Mouse (Mus musculus): ENCODE measurements around the gene Olfr1507. TPM values are rescaled to one million over a fixed set of nuclear protein-coding genes. Genes with fewer than 3 reads are reported as not detected.

Gene Olfr1507
- under 1 TPM in 1 of 2 experiments, not detected in 1; 0.81 TPM for polyA plus RNA-seq (2017; shearing (Covaris generic))

DNA sequence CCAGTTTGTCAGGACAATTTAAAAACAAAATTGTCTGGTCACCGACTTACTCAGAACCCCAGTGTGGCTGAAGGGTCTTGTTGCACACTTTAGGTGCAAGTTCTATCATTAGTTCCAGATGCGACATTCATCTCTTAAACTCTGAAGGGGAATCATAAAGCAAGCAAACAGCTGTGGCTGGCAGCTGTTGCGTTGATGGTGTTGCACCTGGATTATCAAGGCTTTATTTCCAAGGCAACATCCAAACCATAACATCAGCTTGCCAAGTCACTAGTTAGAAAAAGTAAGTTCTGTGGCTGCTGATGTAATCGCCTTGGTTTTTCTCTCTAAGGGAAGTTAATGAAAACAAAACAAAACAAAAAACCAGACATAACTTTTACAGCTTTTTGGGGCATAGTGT is at the start of gene Olfr1507:
Gene Olfr1507 (minus strand): TSS at position 234 of the 400 bp plus-strand sequence.
- ATAC-seq: no peak

DNA sequence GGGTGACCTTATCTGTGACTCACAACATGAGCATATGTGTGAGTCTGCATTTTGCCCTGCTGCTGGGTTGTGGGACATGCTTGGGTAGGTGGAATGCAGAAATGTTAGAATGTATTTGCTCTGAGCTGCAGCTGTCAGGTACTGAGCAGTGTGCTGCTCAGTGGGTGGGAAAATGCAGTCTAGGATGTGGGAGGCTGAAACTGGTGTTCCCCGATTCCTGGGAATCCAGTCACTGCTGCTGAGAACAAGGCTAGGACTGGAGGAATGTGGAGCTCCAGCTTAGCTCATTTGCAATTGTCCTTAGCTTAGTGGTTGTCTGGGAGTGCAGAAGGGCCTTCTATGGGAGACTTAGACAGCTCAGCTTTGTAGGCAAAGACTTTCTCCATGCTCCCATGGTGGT is 37.8 kb upstream of the Olfr1507 start:
- ATAC-seq: no peak

DNA sequence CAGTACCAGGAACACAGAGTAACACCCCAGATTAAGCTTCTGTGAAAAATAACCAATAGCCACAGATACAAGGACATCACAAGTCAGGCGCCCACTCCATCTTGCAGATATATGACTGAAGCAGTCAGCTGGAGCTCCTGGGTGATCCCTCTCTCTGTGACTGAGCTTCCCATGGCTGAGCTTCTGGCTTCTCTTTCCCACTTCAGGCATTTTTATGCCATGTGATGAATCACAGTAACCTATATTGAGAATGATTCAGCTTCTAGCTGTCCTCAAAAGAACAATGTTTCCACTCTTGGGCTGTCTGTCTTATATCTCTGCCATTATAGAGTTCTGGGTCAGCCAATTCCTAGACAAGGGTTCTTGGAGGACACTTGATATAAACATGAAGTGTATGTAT is 29.4 kb upstream of the Olfr1507 start:
- no peak for ATAC-seq

DNA sequence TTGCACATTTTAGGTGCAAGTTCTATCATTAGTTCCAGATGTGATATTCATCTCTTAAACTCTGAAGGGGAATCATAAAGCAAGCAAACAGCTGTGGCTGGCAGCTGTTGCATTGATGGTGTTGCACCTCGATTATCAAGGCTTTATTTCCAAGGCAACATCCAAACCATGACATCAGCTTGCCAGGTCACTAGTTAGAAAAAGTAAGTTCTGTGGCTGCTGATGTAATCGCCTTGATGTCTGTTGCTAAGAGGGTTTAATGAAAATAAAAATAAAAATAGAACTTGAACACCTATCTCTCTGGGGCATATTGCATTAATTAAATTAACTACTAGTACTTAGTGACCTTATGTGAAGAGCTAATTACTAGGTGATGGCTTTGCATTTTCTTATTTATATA is 28.2 kb downstream of the Olfr1507 start, which contains the start of gene Olfr1508:
Gene Olfr1508 (minus strand): TSS at position 101 of the 400 bp plus-strand sequence.
- ATAC-seq: no peak

DNA sequence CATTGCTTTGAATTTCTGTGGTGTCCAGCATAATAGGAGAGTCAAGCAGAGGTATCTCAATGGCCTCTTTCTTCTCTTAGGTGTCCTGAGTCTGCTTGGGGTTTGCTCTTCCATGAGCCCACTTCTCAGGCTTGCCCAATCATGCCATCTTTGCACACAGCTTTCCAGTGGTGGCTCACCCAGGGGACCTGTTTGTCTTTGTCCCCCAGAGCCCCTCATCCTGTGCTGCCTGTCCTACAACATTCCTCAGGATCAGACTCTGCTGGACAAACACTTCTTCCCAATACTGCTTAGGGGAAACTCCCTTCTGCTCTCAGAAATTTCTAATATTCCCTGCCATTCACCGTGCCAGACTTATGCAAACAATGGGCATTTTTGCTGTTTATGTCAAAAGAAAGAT is 29.8 kb downstream of the Olfr1507 start:
- no peak for ATAC-seq

DNA sequence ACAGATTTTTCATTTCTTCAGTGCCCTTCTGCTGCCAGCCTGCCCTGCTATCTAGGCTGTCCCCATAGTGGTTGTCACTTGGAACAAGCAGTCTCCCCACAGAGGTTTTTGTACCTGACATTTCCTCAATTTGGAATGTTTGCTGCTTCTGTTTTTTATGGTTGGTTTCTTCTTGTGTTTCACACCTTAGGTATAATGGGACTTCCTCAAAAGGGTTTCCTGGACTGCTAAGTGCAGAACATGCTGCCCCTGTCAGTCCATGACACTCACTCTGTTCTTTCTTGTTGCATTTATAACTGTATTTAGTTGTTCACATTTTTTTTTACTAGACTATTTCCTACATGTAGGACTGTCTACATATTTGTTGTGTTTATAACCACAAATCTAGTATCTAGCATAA is 33.6 kb downstream of the Olfr1507 start:
- ATAC-seq: no peak

DNA sequence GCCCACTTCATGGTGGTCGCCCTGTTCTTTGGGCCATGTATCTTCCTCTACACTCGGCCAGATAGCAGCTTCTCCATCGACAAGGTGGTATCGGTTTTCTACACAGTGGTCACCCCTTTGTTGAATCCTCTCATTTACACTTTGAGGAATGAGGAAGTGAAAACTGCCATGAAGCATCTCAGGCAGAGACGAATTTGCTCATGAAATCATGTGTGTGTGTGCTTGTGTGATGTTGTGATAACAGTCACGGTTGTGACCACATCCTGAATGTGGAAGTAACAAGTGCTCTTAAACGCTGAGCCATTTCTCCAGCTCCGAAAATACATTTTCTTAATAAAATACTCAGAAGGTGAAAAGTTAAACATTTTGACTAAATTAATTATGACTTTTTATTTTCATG is 44.4 kb downstream of the Olfr1507 start:
- ATAC-seq: no peak

DNA sequence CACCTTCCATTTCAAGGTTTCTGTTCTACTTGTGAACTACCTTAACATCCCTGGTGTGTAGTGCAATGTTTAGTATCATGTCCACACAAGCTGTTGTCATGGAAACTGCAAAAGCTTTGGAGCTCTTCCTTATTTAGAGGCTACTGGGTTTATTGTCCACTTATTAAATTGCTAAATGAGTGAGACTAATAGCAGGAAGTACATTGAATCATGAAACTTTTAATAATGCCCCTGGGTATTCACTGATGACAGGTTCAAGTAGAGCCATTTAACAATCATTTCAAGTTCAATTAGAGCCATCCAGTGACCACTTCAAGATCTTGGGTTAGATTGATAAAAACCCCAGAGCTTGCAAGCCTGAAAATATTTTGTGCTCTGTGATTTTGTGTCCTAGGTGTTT is 52.9 kb downstream of the Olfr1507 start, which contains the start of gene Olfr1509:
Gene Olfr1509 (plus strand): TSS at position 301 of the 400 bp plus-strand sequence.
- no peak for ATAC-seq

Other genes with a start within 250 kb of the Olfr1507 start
- 10 to 100 TPM; 58.3 to 58.5 TPM for gene Chd8, start 238.0 kb downstream of the Olfr1507 start, polyA plus RNA-seq (2017; shearing (Covaris generic))
- gene Tox4, start 216.6 kb downstream of the Olfr1507 start, polyA plus RNA-seq (2017; shearing (Covaris generic)): 10 to 100 TPM; 66.0 to 76.9 TPM
- gene Rab2b, start 216.2 kb downstream of the Olfr1507 start, polyA plus RNA-seq (2017; shearing (Covaris generic)): 10 to 100 TPM; 14.5 to 17.3 TPM
- 10 to 100 TPM; 32.3 to 33.8 TPM for gene Mettl3, start 190.6 kb downstream of the Olfr1507 start, polyA plus RNA-seq (2017; shearing (Covaris generic))
- gene Sall2, start 167.0 kb downstream of the Olfr1507 start, polyA plus RNA-seq (2017; shearing (Covaris generic)): 1 to 10 TPM; 2.9 to 4.1 TPM
- gene Olfr1513, start 139.3 kb downstream of the Olfr1507 start, polyA plus RNA-seq (2017; shearing (Covaris generic)): under 1 TPM in 1 of 2 experiments, not detected in 1; 0.12 TPM
- gene Olfr1512, start 116.6 kb downstream of the Olfr1507 start, polyA plus RNA-seq (2017; shearing (Covaris generic)): not detected
- not detected for gene Olfr1511, start 98.4 kb downstream of the Olfr1507 start, polyA plus RNA-seq (2017; shearing (Covaris generic))
- gene Olfr1510, start 81.4 kb downstream of the Olfr1507 start, polyA plus RNA-seq (2017; shearing (Covaris generic)): not detected
- not detected for gene Olfr1509, start 52.8 kb downstream of the Olfr1507 start, polyA plus RNA-seq (2017; shearing (Covaris generic))
- not detected for gene Olfr1508, start 28.3 kb downstream of the Olfr1507 start, polyA plus RNA-seq (2017; shearing (Covaris generic))

All from activated CD4-positive, CD25-positive, alpha-beta regulatory T cell, adult 4 months (primary cell).